Mouse (Mus musculus) kidney, embryonic 14.5 days (tissue): Measurements from ENCODE around the gene Gm38392. TPM values are rescaled to one million over a fixed set of nuclear protein-coding genes. Genes with fewer than 3 reads are reported as not detected.

Experiments used
- ATAC-seq: fragments of 200-750 bp; cut with Nextera tagmentation; 2 replicates; pipeline ENCODE4 v1.8.0; 2017; ENCODE audit warnings: moderate number of reproducible peaks, mild to moderate bottlenecking, moderate TSS enrichment, moderate library complexity; ENCODE audit not compliant: low FRiP score, low TSS enrichment
- H3K27ac ChIP-seq: fragments of 300-500 bp; sonication (generic); 2 replicates; pipeline ENCODE4 v1.5.1; 2014; ENCODE audit warnings: low read depth, mild to moderate bottlenecking, low read length, moderate library complexity, mixed read lengths
- H3K27me3 ChIP-seq: fragments of 300-500 bp; sonication (generic); 2 replicates; pipeline ENCODE4 v1.6.1; 2014; ENCODE audit warnings: mild to moderate bottlenecking, low read length; ENCODE audit not compliant: control insufficient read depth, insufficient read depth
- H3K36me3 ChIP-seq: fragments of 300-500 bp; sonication (generic); 2 replicates; pipeline ENCODE4 v1.6.1; 2014; ENCODE audit warnings: low read length, mixed read lengths; ENCODE audit not compliant: control insufficient read depth, insufficient read depth
- H3K4me1 ChIP-seq: fragments of 300-500 bp; sonication (generic); 2 replicates; pipeline ENCODE4 v1.6.1; 2014; ENCODE audit warnings: low read length, mixed read lengths; ENCODE audit not compliant: control insufficient read depth, insufficient read depth
- H3K4me2 ChIP-seq: fragments of 300-500 bp; sonication (generic); replicated peaks from 2 replicates; pipeline ENCODE4 v1.6.1; 2014; ENCODE audit warnings: low read depth, mild to moderate bottlenecking, low read length
- H3K4me3 ChIP-seq: fragments of 300-500 bp; sonication (generic); 2 replicates; pipeline ENCODE4 v1.5.1; 2014; ENCODE audit warnings: mild to moderate bottlenecking, low read length
- H3K9ac ChIP-seq: fragments of 300-500 bp; sonication (generic); 2 replicates; pipeline ENCODE4 v1.6.1; 2014; ENCODE audit warnings: low read depth, mild to moderate bottlenecking, low read length, moderate library complexity
- H3K9me3 ChIP-seq: fragments of 300-500 bp; sonication (generic); 2 replicates; pipeline ENCODE4 v1.6.1; 2016; ENCODE audit warnings: low read length; ENCODE audit not compliant: control insufficient read depth
- WGBS: fragments of 180-500 bp; shearing (Covaris S2); extraction: QIAGEN DNeasy Blood & Tissue Kit; methylation state at CpG from one replicate; pipeline ENCODE4 v1.1.7; 2014; 5-methylcytosine and 5-hydroxymethylcytosine counted together
- polyA plus RNA-seq: library from polyadenylated mRNA; unstranded; fragments of >200 nt; fragmentation: Nextera tagmentation; extraction: Ambion mirVana; gene quantifications from 2 replicates; pipeline ENCODE4 v1.2.1, GENCODE M21; 2014

The Gm38392 gene
- polyA plus RNA-seq, 1 experiment from 2014 or later: 0.79 TPM

DNA sequence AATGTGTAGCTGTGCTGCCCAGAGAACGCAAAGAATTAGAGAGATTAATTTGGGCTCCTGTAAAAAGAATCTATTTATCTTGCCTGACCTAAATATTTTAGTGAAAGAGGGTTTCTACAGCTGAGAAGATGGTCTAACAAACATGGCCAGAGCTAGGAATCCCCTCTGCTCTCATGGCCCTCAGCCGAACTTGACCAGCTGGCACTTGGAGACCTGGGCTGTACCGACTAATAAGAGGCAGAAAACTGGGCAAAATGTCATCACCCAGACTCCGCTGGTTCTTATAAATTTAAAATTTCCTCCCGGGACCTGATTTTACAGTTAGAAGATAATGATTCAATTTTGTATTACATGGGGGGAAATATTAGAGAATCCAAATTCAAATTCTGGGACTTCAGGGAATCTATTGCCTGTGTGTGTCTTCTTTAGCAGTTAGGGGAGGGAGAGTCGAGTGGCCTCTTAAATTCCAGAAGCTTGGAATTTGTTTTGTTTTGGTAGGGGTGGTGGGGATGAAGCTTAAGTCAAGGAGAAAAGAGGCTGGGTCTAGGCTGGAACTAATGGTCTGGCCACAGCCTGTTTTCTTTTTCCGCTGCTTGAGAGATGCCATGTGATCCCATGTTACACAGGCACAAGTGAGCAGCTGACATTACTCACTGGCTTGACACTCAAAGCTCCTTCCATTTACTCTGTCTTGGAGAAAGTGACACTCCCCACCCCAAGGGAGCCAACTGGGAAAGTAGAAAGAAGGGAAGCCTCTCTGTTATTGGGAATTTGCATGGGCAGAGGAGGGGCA is 70.3 kb downstream of the Gm38392 start:
- no peak for ATAC-seq
- Histone ChIP-seq H3K4me1 (no peaks in the 10 kb centered on the region), H3K4me2 (no peak overlapping the region), H3K4me3 (no peak overlapping the region), H3K36me3 (no peaks in the 10 kb centered on the region), H3K27ac (no peak overlapping the region), H3K27me3 (peaks cover 94% of the 10 kb centered on the region), H3K9ac (no peak overlapping the region), H3K9me3 (no peaks in the 10 kb centered on the region)
- WGBS: 8% methylated on average over 7 of the region's 7 CpGs

DNA sequence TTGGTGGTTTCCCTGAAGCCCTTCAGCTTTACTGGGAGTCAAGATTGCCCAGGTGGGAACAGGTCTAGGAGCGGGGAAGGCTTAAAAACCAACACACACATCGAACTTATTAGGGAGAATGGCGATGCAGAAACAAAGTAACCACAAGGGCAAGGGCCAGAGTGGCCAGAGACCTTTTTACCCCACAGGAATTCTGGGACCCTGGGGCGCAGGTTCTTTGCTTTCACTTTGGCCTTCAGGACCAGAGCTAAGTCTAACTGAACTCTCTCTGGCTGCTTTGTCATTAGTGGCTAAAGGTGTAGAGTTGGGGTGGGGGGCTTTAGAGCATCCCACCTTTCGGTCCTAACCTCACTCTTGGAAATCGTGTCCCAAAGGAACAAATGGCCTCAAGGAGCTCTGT is 70.9 kb downstream of the Gm38392 start:
- no peak overlapping the region for H3K4me2 ChIP-seq
- no peak overlapping the region for H3K9ac ChIP-seq
- H3K9me3 ChIP-seq: no peaks in the 10 kb centered on the region
- WGBS: 3% methylated on average over 6 of the region's 6 CpGs
- H3K4me3 ChIP-seq: no peak overlapping the region
- no peak for ATAC-seq
- no peaks in the 10 kb centered on the region for H3K36me3 ChIP-seq
- H3K27me3 ChIP-seq: peaks cover 94% of the 10 kb centered on the region
- H3K27ac ChIP-seq: no peak overlapping the region
- H3K4me1 ChIP-seq: no peaks in the 10 kb centered on the region

DNA sequence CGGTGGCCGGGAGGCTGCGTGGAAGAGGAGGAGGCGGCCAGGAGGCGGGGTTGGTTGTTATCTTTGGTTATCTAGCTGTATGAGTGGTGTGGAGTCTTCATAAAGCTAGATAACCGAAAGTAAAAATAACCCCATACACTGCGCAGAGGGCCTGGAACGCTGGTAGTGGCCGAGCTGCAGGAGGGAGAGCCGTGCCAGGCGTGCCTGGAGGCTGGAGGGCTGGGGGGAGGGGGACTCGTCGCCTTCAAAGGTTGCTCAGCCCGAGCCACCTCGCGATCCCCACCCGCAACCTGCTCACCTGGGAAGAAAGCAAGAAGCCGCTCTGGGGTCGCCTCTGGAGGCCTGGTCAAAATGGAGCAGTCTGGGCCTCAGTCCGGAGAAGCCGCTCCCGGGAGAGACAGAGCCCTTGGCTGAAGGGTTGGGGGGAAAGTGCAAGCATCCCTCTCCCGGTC is 71.4 kb downstream of the Gm38392 start:
- H3K36me3 ChIP-seq: no peaks in the 10 kb centered on the region
- 0% methylated on average over 23 of the region's 23 CpGs for WGBS
- peak overlapping the region; percentile 23; the same call in 1 of the 2 replicates for H3K4me3 ChIP-seq
- no peaks in the 10 kb centered on the region for H3K4me1 ChIP-seq
- H3K4me2 ChIP-seq: peak overlapping the region; percentile 17; the same call in 1 of the 2 replicates
- no peak overlapping the region for H3K9ac ChIP-seq
- 0 out of 2 replicates have a peak, but pooled peaks have one; percentile 24 for ATAC-seq
- H3K27ac ChIP-seq: no peak overlapping the region
- no peaks in the 10 kb centered on the region for H3K9me3 ChIP-seq
- H3K27me3 ChIP-seq: peaks cover 97% of the 10 kb centered on the region

DNA sequence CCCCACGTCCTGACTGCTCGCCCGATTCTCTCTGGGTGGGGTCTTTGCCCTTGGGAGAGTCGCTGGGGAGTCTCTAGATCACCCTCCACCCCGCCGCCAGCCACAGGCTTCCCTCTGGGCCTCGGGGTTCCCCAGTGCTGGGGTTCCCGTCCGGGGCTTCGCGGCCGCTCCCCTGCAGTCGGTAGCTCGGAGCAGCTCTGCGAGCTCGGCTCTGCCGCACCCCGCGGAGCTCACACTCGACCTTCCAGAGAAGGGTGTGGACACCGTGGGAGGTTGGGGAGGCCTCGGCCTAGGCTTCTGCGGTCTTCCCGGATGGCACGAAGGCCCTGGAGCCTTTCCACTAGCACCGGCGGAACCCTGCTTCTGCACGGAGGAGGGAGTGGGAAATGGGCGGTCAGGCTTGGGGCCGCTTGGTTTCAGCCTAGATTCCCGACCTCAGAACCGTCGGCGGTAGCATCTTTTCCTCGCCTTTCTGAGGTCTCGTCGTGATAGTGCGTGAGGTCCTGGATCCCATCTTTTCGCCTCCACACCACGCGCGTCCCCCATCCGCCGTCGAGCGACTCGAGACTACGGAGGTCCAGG is 71.9 kb downstream of the Gm38392 start:
- Histone ChIP-seq H3K4me3 (peak overlapping the region; percentile 23), H3K9ac (no peak overlapping the region), H3K36me3 (no peaks in the 10 kb centered on the region), H3K27me3 (peaks cover 97% of the 10 kb centered on the region), H3K4me1 (no peaks in the 10 kb centered on the region), H3K9me3 (no peaks in the 10 kb centered on the region), H3K27ac (no peak overlapping the region), H3K4me2 (peak overlapping the region; percentile 17; the same call in 1 of the 2 replicates)
- ATAC-seq: no peak
- WGBS: under 1% methylated on average over 48 of the region's 48 CpGs

DNA sequence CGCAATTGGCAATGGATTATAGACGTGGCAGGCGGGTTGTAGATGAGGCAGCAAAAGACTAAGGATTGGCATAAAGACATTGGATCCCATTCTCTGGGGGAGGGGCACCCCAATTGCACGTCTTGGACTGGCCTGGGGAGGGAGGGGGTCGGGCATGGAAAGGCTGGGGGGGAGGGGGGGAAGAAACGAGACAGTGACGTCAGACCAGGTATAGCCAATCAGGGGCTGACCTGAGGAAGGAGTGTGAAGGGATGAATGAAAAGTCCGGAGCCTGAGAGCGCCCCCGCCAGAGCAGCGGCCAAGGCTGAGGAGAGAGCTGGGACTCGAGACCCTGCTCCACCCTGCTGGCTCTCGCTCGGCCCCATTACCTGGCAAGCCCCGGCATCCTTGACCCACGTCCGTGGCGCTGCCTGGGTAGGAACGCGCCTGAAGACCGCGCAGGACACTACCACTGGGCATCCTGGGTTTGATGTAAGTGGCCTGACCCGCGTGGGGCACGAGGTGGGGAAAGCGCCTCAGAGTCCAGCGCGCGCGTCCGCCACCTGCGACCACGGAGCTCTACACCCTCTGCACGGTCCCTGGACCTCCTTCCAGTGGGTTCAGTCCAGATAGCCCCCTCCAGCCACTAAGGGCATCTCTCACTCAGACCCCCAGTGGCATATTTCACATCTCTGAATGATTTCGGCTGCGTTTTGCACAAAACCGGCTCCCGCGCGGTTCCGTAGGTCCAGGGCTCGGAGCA is 72.6 kb downstream of the Gm38392 start:
- H3K4me2 ChIP-seq: no peak overlapping the region
- no peak overlapping the region; the same call in 1 of the 2 replicates for H3K4me3 ChIP-seq

DNA sequence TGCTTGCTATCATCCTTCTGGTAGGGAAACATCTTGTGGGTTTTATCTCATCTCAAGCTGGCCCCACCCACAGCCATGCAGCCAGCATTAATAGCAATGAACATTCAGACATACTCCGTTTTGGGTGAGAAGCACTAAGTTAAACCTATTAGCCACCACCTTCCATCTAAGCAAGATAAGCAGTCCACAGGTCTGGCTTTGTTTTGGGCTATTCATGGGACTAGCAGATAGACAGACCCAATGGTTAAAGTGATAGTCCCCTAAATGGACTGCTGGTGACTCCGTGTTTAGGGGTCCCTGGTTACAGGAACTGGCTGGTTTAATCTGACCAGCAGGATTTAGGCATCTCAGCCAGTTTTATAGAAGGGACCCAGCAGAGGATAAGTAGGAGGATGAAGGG is 74.0 kb downstream of the Gm38392 start:
- no peaks in the 10 kb centered on the region for H3K9me3 ChIP-seq
- no peaks in the 10 kb centered on the region for H3K36me3 ChIP-seq
- 0% methylated on average over 2 of the region's 2 CpGs for WGBS
- no peak overlapping the region for H3K4me2 ChIP-seq
- peaks cover 97% of the 10 kb centered on the region for H3K27me3 ChIP-seq
- H3K4me3 ChIP-seq: no peak overlapping the region
- H3K4me1 ChIP-seq: no peaks in the 10 kb centered on the region
- no peak for ATAC-seq
- no peak overlapping the region for H3K27ac ChIP-seq
- H3K9ac ChIP-seq: no peak overlapping the region

More for the DNA sequence above, 72.6 kb downstream of the Gm38392 start:
- H3K4me1 ChIP-seq: no peaks in the 10 kb centered on the region
- H3K9ac ChIP-seq: no peak overlapping the region
- H3K9me3 ChIP-seq: no peaks in the 10 kb centered on the region
- peaks cover 97% of the 10 kb centered on the region for H3K27me3 ChIP-seq
- ATAC-seq: no peak; the same call in 1 of the 2 replicates
- no peaks in the 10 kb centered on the region for H3K36me3 ChIP-seq
- under 1% methylated on average over 39 of the region's 42 CpGs for WGBS
- H3K27ac ChIP-seq: no peak overlapping the region

DNA sequence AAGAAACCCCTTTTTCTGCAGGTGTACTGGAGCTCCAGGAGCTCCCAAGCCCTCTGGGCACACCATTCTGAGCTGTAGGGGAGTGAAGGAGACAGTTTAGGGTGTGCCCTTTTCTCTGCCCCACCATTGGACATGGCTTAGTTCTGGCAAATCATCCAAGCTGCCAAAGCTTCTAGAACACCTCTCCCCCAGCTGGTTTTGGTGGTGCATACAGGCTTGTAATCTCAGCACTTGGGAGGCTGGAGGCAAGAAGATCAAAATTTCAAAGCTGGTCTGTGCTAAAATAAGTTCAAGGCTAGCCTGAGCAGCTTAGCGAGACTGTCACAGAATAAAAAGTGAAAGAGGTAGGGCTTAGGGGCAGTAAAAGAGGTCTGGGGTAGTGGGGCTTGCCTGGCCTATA is 74.7 kb downstream of the Gm38392 start:
- peaks cover 97% of the 10 kb centered on the region for H3K27me3 ChIP-seq
- H3K9me3 ChIP-seq: no peaks in the 10 kb centered on the region
- no peak overlapping the region for H3K4me3 ChIP-seq
- no peaks in the 10 kb centered on the region for H3K4me1 ChIP-seq
- ATAC-seq: no peak
- no peak overlapping the region for H3K4me2 ChIP-seq
- 12% methylated on average over 1 of the region's 1 CpGs for WGBS
- no peak overlapping the region for H3K27ac ChIP-seq
- no peaks in the 10 kb centered on the region for H3K36me3 ChIP-seq
- no peak overlapping the region for H3K9ac ChIP-seq

DNA sequence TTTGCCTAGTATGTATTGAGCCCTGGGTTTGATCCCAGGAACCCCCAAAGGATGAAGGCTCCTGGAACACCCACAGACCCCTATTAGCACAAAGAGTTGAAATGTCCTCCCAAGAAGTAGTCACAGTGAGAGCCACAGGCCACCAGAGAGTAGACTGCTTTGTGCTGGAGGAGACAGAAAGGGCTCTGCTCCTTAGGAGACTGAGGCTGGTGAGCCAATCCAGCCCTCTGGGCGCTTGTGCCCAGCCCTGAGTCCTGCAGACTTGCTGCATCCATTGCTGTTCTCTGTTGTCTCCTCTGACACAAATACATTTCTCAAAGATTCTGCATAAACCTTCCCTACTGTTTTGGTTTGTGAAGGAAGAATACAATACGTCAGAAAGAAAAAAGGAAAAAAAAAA is 76.1 kb downstream of the Gm38392 start:
- WGBS: 11% methylated on average over 2 of the region's 2 CpGs
- no peaks in the 10 kb centered on the region for H3K9me3 ChIP-seq

More for the DNA sequence above, 76.1 kb downstream of the Gm38392 start:
- no peak overlapping the region for H3K4me3 ChIP-seq
- no peak for ATAC-seq
- no peaks in the 10 kb centered on the region for H3K36me3 ChIP-seq
- H3K27ac ChIP-seq: no peak overlapping the region
- H3K4me2 ChIP-seq: no peak overlapping the region
- H3K27me3 ChIP-seq: peaks cover 98% of the 10 kb centered on the region
- H3K9ac ChIP-seq: no peak overlapping the region
- no peaks in the 10 kb centered on the region for H3K4me1 ChIP-seq
